Mouse (Mus musculus) embryonic fibroblast, embryonic 13.5 days (primary cell): ENCODE measurements around the gene Actn2.

Experiments used
- CTCF ChIP-seq: IDR thresholded peaks from 2 replicates; pipeline ENCODE4 v1.5.1; 2011; ENCODE audit warnings: mild to moderate bottlenecking, control low read depth, low read length, moderate library complexity, borderline replicate concordance; ENCODE audit not compliant: insufficient read depth
- POLR2A ChIP-seq: IDR thresholded peaks from 2 replicates; pipeline ENCODE4 v1.6.1; 2011; ENCODE audit warnings: low read depth, mild to moderate bottlenecking, control low read depth, low read length, moderate library complexity

DNA sequence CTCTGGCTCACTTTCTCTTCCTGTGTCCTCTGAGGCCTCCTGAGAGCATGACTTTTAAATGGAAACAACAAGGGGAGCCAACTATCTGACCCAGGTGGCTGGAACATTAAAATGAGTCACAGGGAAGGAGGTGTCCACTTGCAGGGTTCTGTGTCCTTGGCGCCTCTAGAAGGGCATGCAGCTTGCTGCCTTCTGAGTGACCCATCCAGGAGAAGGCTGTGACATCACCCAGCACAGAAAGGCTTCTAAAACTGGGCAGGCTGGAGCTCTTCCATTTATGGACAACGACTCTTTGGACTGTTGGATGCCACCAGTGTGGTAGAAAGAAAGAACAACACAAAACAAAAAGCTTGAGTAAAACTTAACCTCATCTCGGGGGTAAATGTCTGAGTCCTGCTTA lies 56.7 kb downstream of the Actn2 start:
- no peak for TF ChIP-seq POLR2A
- no peak for TF ChIP-seq CTCF
